Mouse (Mus musculus) CH12.LX (cell line): ENCODE results near the gene Slc28a1. TPM values are rescaled to one million over a fixed set of nuclear protein-coding genes. Genes with fewer than 3 reads are reported as not detected.

Experiments used
- DNase-seq: peaks from one replicate; pipeline ENCODE4 v3.0.0-alpha.2; 2013; ENCODE audit errors: extremely low read depth
- H3K27ac ChIP-seq: 2 replicates; pipeline ENCODE4 v1.5.1; 2012; ENCODE audit warnings: low read depth, mild to moderate bottlenecking, control low read depth, moderate library complexity; ENCODE audit not compliant: insufficient read depth
- H3K27me3 ChIP-seq: replicated peaks from 2 replicates; pipeline ENCODE3; 2012; ENCODE audit warnings: inconsistent platforms
- H3K36me3 ChIP-seq, 2 experiments: replicated peaks in 1 of 2; 2 replicates each; pipeline versions ENCODE3 to v1.6.1; 2012; ENCODE audit warnings: inconsistent platforms in 1 of 2, low read length in 1 of 2, mild to moderate bottlenecking in 1 of 2, mixed read lengths in 1 of 2, moderate library complexity in 1 of 2; ENCODE audit not compliant: control insufficient read depth in 1 of 2, insufficient read depth in 1 of 2
- H3K4me1 ChIP-seq, 2 experiments: 2 replicates each; pipeline ENCODE4 v1.6.1; 2012; ENCODE audit warnings: inconsistent platforms in 1 of 2, moderate library complexity in 1 of 2; ENCODE audit not compliant: insufficient read depth in 2 of 2, control insufficient read depth in 1 of 2
- H3K4me2 ChIP-seq: 2 replicates; pipeline ENCODE4 v1.6.1; 2012; ENCODE audit warnings: low read depth, mild to moderate bottlenecking, control low read depth; ENCODE audit not compliant: poor library complexity, insufficient read depth, severe bottlenecking
- H3K4me3 ChIP-seq, 3 experiments: fragments of 150-350 bp in 1 of 3; sonication (generic) in 1 of 3; replicated peaks in 1 of 3; 2 replicates each; pipeline versions ENCODE3 to v1.5.1; 2011 to 2012; ENCODE audit warnings: low read depth in 2 of 3, low read length in 2 of 3, mild to moderate bottlenecking in 2 of 3, moderate library complexity in 2 of 3, control low read depth in 1 of 3, improper control_type of control experiment in 1 of 3, inconsistent platforms in 1 of 3, mixed read lengths in 1 of 3; ENCODE audit not compliant: poor library complexity in 1 of 3
- H3K79me2 ChIP-seq: replicated peaks from 2 replicates; pipeline ENCODE4 v1.6.1; 2012; ENCODE audit warnings: mild to moderate bottlenecking, moderate library complexity; ENCODE audit not compliant: control insufficient read depth, poor library complexity, insufficient read depth, severe bottlenecking; ENCODE audit errors: extremely low read depth
- H3K9ac ChIP-seq: 2 replicates; pipeline ENCODE4 v1.6.1; 2012; ENCODE audit warnings: low read depth, mild to moderate bottlenecking, control low read depth, moderate library complexity; ENCODE audit not compliant: insufficient read depth
- H3K9me3 ChIP-seq: replicated peaks from 2 replicates; pipeline ENCODE3; 2012; ENCODE audit warnings: low read length, inconsistent platforms, mixed read lengths
- BHLHE40 ChIP-seq: IDR thresholded peaks from 2 replicates; pipeline ENCODE4 v1.6.1; 2011; ENCODE audit warnings: mild to moderate bottlenecking, low read depth, low read length, improper control_type of control experiment
- CHD1 ChIP-seq: IDR thresholded peaks from 2 replicates; pipeline ENCODE4 v1.6.1; 2012; ENCODE audit warnings: low read depth, low read length, improper control_type of control experiment, inconsistent platforms
- CHD2 ChIP-seq: IDR thresholded peaks from 2 replicates; pipeline ENCODE4 v1.6.1; 2011; ENCODE audit warnings: low read length, improper control_type of control experiment
- ELF1 ChIP-seq: IDR thresholded peaks from 2 replicates; pipeline ENCODE4 v1.6.1; 2014; ENCODE audit warnings: low read depth, mild to moderate bottlenecking, inconsistent platforms, low read length, improper control_type of control experiment
- ETS1 ChIP-seq: conservative IDR thresholded peaks from 2 replicates; pipeline ENCODE4 v1.6.1; 2012; ENCODE audit warnings: low read depth, mild to moderate bottlenecking, inconsistent platforms, low read length, improper control_type of control experiment, moderate library complexity
- HCFC1 ChIP-seq: IDR thresholded peaks from 2 replicates; pipeline ENCODE4 v1.6.1; 2012; ENCODE audit warnings: low read depth, mild to moderate bottlenecking, inconsistent platforms, low read length, improper control_type of control experiment
- IRF4 ChIP-seq: IDR thresholded peaks from 2 replicates; pipeline ENCODE4 v1.6.1; 2014; ENCODE audit warnings: low read depth, mild to moderate bottlenecking, inconsistent platforms, low read length, improper control_type of control experiment
- JUN ChIP-seq: IDR thresholded peaks from 2 replicates; pipeline ENCODE4 v1.6.1; 2011; ENCODE audit warnings: low read depth, mild to moderate bottlenecking, low read length, improper control_type of control experiment, moderate library complexity; ENCODE audit not compliant: insufficient read depth
- KAT2A ChIP-seq: IDR thresholded peaks from 2 replicates; pipeline ENCODE4 v1.6.1; 2012; ENCODE audit warnings: low read length, improper control_type of control experiment, inconsistent platforms; ENCODE audit not compliant: insufficient replicate concordance
- MAZ ChIP-seq: IDR thresholded peaks from 2 replicates; pipeline ENCODE4 v1.6.1; 2012; ENCODE audit warnings: low read depth, mild to moderate bottlenecking, inconsistent platforms, low read length, improper control_type of control experiment, moderate library complexity
- MEF2A ChIP-seq: IDR thresholded peaks from 2 replicates; pipeline ENCODE4 v1.6.1; 2014; ENCODE audit warnings: low read depth, mild to moderate bottlenecking, inconsistent platforms, low read length, improper control_type of control experiment, borderline replicate concordance
- MXI1 ChIP-seq: IDR thresholded peaks from 2 replicates; pipeline ENCODE4 v1.6.1; 2011; ENCODE audit warnings: mild to moderate bottlenecking, low read depth, low read length, improper control_type of control experiment
- POLR2A ChIP-seq: IDR thresholded peaks from 2 replicates; pipeline ENCODE4 v1.6.1; 2011; ENCODE audit warnings: low read depth, mild to moderate bottlenecking, improper control_type of control experiment, low read length
- RAD21 ChIP-seq: IDR thresholded peaks from 2 replicates; pipeline ENCODE4 v1.6.1; 2011; ENCODE audit warnings: low read depth, mild to moderate bottlenecking, low read length, improper control_type of control experiment, moderate library complexity
- SIN3A ChIP-seq: IDR thresholded peaks from 2 replicates; pipeline ENCODE4 v1.6.1; 2012; ENCODE audit warnings: low read length, improper control_type of control experiment, inconsistent platforms
- SMC3 ChIP-seq: IDR thresholded peaks from 2 replicates; pipeline ENCODE4 v1.6.1; 2011; ENCODE audit warnings: low read depth, low read length, improper control_type of control experiment
- UBTF ChIP-seq: IDR thresholded peaks from 2 replicates; pipeline ENCODE4 v1.6.1; 2012; ENCODE audit warnings: low read depth, mild to moderate bottlenecking, inconsistent platforms, low read length, improper control_type of control experiment, moderate library complexity
- USF1 ChIP-seq: IDR thresholded peaks from 2 replicates; pipeline ENCODE4 v1.6.1; 2014; ENCODE audit warnings: low read depth, mild to moderate bottlenecking, inconsistent platforms, low read length, improper control_type of control experiment
- USF2 ChIP-seq: conservative IDR thresholded peaks from 2 replicates; pipeline ENCODE4 v1.6.1; 2011; ENCODE audit warnings: low read depth, low read length, improper control_type of control experiment
- ZC3H11A ChIP-seq: IDR thresholded peaks from 2 replicates; pipeline ENCODE4 v1.6.1; 2012; ENCODE audit warnings: low read depth, mild to moderate bottlenecking, inconsistent platforms, low read length, improper control_type of control experiment
- ZKSCAN1 ChIP-seq: IDR thresholded peaks from 2 replicates; pipeline ENCODE4 v1.6.1; 2012; ENCODE audit warnings: low read depth, inconsistent platforms, low read length, improper control_type of control experiment, borderline replicate concordance
- ZMIZ1 ChIP-seq: IDR thresholded peaks from 2 replicates; pipeline ENCODE4 v1.6.1; 2012; ENCODE audit warnings: low read depth, mild to moderate bottlenecking, inconsistent platforms, low read length, improper control_type of control experiment
- ZNF384 ChIP-seq: IDR thresholded peaks from 2 replicates; pipeline ENCODE4 v1.6.1; 2012; ENCODE audit warnings: low read depth, low read length, improper control_type of control experiment, inconsistent platforms
- dilution Hi-C: fragments of 300-500 bp; cut with MboI; formaldehyde crosslinking; loops from 2 replicates; pipeline ENCODE4 v1.14.3; 2020; ENCODE audit warnings: low sequenced_read_pairs; ENCODE audit not compliant: extremely low pct_unique_long_range_greater_than_20kb, extremely low pct_ligation_motif_present
- in situ Hi-C: fragments of 300-500 bp; cut with MboI; formaldehyde crosslinking; loops from 3 replicates; pipeline ENCODE4 v1.14.3; 2019; ENCODE audit warnings: low sequenced_read_pairs, low pct_ligation_motif_present, low pct_unique_long_range_greater_than_20kb, mixed read lengths
- polyA plus RNA-seq: library from polyadenylated mRNA; unstranded; fragments of >175 nt; gene quantifications from 2 replicates; pipeline ENCODE4 v1.2.1, GENCODE M21; 2012; ENCODE audit warnings: low read depth; ENCODE audit not compliant: insufficient read length
- total RNA-seq, 2 experiments: library from RNA; depleted of rRNA; stranded (reverse); fragments of 300-350 nt in 1 of 2; fragments of >200 nt in 1 of 2; gene quantifications; 2 replicates each; pipeline ENCODE4 v1.2.3; 2012 to 2014

The Slc28a1 gene
- total and polyA plus RNA-seq, 3 experiments = 0.04 to 0.13 TPM; not detected in 1

DNA sequence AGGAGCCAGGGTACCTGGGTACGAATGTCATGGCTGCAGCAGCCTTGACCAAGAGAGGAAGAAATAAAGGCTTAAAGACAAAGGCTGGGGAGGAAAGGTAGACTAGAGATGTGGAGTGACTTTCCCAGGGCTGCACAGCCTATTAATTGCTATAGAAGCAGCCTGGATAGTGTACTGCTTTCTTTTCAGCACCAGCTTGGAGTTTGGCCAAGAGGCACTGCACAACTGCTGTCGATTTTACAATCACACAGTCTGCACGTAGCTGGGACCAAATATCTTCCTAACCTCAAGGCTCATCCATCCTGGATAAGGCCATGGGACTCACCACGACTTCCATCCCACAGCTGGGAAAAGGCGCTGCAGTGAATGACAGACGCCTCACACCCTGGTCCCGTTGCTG is 54.8 kb downstream of the Slc28a1 start:
- TF ChIP-seq HCFC1 = no peak
- TF ChIP-seq ETS1 = no peak
- TF ChIP-seq JUN = no peak
- TF ChIP-seq ZMIZ1 = no peak
- no peak for TF ChIP-seq IRF4
- no peak for TF ChIP-seq UBTF
- TF ChIP-seq ZNF384 = no peak
- TF ChIP-seq MAZ = no peak
- no peak for TF ChIP-seq ZC3H11A
- no peak for TF ChIP-seq BHLHE40
- TF ChIP-seq MXI1 = no peak
- TF ChIP-seq ZKSCAN1 = no peak
- no peak overlapping the region for H3K27ac ChIP-seq
- H3K36me3 ChIP-seq = no peaks in the 10 kb centered on the region
- H3K4me1 ChIP-seq = no peaks in the 10 kb centered on the region
- DNase-seq = no peak
- peaks cover 9% of the 10 kb centered on the region for H3K9me3 ChIP-seq
- in situ Hi-C loops (loop anchor here (5.0 to 25.0 kb wide), 4 partner anchors 145 to 432 kb away; no protein-coding TSS in a partner anchor), dilution Hi-C loops (no loop called here)
- H3K9ac ChIP-seq = no peak overlapping the region
- H3K4me2 ChIP-seq = no peak overlapping the region
- no peaks in the 10 kb centered on the region for H3K79me2 ChIP-seq
- no peaks in the 10 kb centered on the region for H3K27me3 ChIP-seq
- no peak overlapping the region for H3K4me3 ChIP-seq

DNA sequence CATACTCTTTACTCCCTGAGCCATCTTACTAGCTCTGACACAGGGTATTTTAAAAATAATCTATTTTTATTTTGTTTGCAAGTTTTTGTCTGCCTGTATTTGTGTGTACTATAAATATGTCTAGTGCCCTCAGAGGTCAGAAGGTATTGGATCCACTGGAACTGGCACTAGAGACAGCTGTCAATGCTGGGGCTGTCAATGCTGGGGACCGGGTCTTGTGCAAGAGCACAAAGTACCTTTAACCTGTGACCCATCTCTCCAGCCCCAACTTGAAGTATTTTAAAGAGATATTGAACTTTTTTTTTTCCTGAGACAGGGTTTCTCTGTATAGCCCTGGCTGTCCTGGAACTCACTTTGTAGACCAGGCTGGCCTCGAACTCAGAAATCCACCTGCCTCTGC is 59.3 kb downstream of the Slc28a1 start:
- no peak overlapping the region for H3K4me2 ChIP-seq
- no peak overlapping the region for H3K9ac ChIP-seq
- H3K79me2 ChIP-seq = no peaks in the 10 kb centered on the region
- no peak overlapping the region for H3K27ac ChIP-seq
- H3K4me3 ChIP-seq = no peak overlapping the region
- H3K36me3 ChIP-seq = no peaks in the 10 kb centered on the region
- in situ Hi-C loops (loop anchor here (25.0 kb wide), 2 partner anchors 338 to 437 kb away; no protein-coding TSS in a partner anchor), dilution Hi-C loops (no loop called here)
- no peak for DNase-seq
- TF ChIP-seq SIN3A (no peak), CHD2 (no peak), MEF2A (no peak), ETS1 (no peak), SMC3 (no peak), USF1 (no peak), ZKSCAN1 (no peak), ZC3H11A (no peak), RAD21 (no peak), MXI1 (no peak), USF2 (no peak), KAT2A (no peak), POLR2A (no peak), ZNF384 (no peak), CHD1 (no peak), ZMIZ1 (no peak), ELF1 (no peak), UBTF (no peak)
- no peaks in the 10 kb centered on the region for H3K27me3 ChIP-seq
- peaks cover 0 to 3% of the 10 kb centered on the region in 2 experiments; a peak in 1 of 4 replicates for H3K4me1 ChIP-seq
- peaks cover 13% of the 10 kb centered on the region for H3K9me3 ChIP-seq
